Mouse (Mus musculus) E14TG2a.4 (cell line): ENCODE measurements around the gene Crat.

Source experiments
- H3K27me3 ChIP-seq: 2 replicates; pipeline ENCODE4 v1.6.1; 2014; ENCODE audit warnings: low read length, control low read depth; ENCODE audit not compliant: insufficient read depth
- H3K36me3 ChIP-seq: 2 replicates; pipeline ENCODE4 v1.6.1; 2014; ENCODE audit warnings: low read length, control low read depth; ENCODE audit not compliant: insufficient read depth
- H3K4me1 ChIP-seq: replicated peaks from 2 replicates; pipeline ENCODE4 v1.6.1; 2014; ENCODE audit warnings: low read depth, low read length, control low read depth
- H3K4me3 ChIP-seq: replicated peaks from 2 replicates; pipeline ENCODE4 v1.5.1; 2014; ENCODE audit warnings: mild to moderate bottlenecking, low read length
- H3K9me3 ChIP-seq: 2 replicates; pipeline ENCODE4 v1.6.1; 2014; ENCODE audit warnings: low read length, control low read depth
- CTCF ChIP-seq: conservative IDR thresholded peaks from 2 replicates; pipeline ENCODE4 v1.5.1; 2014; ENCODE audit warnings: low read length
- NANOG ChIP-seq: IDR thresholded peaks from 2 replicates; pipeline ENCODE4 v1.6.1; 2014; ENCODE audit warnings: borderline replicate concordance, low read length, mixed read lengths
- POU5F1 ChIP-seq: IDR thresholded peaks from 2 replicates; pipeline ENCODE4 v1.6.1; 2014; ENCODE audit warnings: low read length, borderline replicate concordance

Crat gene

DNA sequence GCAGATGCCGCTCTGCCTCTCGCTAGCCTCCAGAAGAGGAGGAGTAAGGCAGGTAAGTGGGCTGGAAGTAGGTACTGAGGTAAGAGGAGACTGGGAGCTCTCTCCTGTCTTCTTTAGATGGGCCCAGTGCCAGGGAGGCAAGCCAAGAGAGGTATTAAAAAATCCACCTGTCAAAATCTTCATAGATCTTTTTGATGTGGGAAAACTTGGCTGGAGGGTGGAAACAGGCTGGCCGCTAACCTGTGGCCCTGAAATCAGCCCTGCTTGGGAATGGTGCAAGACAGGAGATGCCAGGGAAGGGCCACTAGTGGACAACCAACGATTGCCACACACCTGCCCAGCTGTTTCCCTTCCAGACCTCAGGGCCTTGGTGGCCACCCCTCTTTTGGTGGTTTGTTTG is 1.5 kb downstream of the Crat start:
- Histone ChIP-seq H3K27me3 (peaks cover 21% of the 10 kb centered on the region), H3K36me3 (peaks cover 40% of the 10 kb centered on the region), H3K9me3 (no peaks in the 10 kb centered on the region), H3K4me1 (peaks cover 51% of the 10 kb centered on the region), H3K4me3 (peak overlapping the region; percentile 95)
- TF ChIP-seq NANOG: no peak
- no peak for TF ChIP-seq CTCF
- no peak for TF ChIP-seq POU5F1

DNA sequence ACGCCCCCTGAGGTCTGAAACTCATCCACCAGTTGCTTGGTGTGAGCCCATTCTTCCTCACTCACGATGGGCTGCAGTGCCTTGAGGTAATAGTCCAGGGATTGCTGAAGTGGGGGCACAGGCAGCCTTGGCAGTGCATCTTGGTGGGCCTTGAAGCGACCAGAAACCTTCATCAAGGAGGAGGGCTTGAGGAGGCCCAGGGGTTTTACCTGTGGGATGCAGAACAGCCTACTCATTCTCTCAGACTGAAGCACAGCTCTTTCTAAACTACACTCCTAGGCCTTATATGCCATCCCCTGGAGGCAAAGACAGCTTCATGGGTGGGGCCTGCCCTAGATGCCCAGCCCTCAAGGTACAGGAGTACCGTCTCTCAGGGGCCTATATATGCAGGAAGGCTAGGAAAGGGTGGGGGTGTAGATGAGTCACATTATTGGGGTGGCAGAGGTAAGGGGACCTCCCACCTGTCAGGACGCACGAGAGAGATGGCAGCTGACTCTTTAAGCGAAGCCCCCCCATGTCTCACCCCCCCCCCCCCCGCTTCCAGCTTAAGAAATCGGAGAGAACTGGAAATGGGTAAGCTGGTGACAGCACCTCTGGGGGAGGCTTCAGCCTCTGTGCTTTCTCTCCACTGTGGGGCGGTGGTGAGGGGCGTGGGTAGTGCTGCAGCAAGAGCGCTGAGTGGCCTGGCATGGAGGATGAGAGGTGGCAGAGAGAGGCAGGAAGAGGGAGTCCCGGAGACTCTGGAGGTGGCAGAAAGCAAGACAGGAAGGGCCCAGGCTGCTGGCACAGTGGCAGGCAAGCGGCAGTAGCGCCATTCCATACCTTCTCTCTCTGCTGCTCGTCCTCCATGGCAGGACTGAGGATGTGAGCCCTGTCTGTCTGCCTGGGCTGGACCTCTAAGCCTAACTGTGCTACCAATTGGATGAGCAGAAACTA is 2.3 kb downstream of the Crat start:
- peaks cover 46% of the 10 kb centered on the region for H3K36me3 ChIP-seq
- peaks cover 21% of the 10 kb centered on the region for H3K27me3 ChIP-seq
- H3K4me3 ChIP-seq: no peak overlapping the region
- TF ChIP-seq CTCF: no peak
- TF ChIP-seq POU5F1: no peak
- TF ChIP-seq NANOG: no peak
- peaks cover 43% of the 10 kb centered on the region for H3K4me1 ChIP-seq
- H3K9me3 ChIP-seq: no peaks in the 10 kb centered on the region

DNA sequence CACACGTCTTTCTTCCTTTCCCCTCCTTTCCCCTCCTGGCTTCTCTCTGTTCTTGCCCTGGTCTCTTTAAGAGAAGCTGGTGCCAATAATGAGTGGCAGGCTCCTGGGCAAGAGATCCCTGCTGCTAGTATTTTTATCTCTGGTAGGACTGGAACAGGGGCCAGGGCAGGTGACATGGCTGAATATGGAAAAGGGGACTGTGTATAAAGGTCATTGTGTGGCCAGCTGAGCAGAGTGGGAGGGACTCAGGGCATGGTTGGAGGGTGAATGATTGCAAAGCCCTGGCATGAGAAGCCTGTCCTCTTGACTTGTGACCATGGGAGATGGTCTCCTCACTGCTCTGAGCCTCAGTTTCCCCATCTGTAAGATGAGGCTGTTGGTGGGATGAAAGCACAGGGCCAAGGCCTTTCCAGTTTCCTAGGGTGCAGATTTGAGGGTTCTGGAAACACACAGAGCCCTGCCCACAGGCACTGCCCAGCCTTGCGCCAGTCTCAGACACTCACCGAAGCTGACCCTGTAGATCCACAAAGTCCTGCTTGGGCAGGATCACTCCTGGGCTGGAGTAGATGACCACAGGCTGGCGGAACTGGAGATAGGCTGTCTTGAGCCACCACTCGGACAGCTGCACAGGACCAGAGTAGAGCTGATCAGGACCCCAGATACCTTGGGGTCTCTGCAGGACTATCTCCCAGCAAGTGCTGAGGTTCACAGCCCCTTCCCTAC is 6.0 kb downstream of the Crat start:
- Histone ChIP-seq H3K9me3 (no peaks in the 10 kb centered on the region), H3K4me1 (peaks cover 46% of the 10 kb centered on the region), H3K36me3 (peaks cover 65% of the 10 kb centered on the region), H3K27me3 (peaks cover 18% of the 10 kb centered on the region), H3K4me3 (no peak overlapping the region)
- TF ChIP-seq CTCF: no peak
- TF ChIP-seq POU5F1: no peak
- TF ChIP-seq NANOG: no peak

DNA sequence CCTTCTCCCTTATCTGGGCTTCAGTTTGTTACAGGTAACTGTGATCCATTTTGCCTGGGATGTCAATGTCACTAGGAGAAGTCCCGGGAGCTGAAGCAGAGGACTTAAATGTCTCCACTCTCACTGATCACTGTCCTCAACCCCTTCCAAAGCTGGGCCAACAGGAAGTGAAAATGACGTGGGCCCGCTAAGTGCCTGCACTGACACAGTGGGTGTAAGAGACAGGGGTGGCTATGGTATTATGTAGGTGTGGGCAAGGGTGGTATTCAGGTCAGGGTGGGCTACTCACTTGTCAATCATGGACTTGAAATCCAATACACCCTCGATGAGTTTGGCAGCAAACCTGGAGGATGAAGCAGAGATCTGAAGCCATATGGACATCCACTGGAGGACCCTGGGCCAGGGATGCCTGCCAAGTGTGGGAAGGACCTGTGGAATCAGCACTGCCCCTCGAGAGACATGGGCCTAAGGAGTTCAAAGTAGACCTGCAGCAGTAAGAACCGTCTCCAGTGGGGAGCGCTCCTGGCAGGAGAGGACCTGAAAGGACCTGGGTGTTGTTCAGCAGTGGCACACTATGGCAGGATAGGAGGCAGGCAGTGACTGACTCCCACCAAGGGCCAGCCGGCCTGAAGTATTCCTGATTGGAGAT is 7.0 kb downstream of the Crat start:
- Histone ChIP-seq H3K36me3 (peaks cover 72% of the 10 kb centered on the region), H3K9me3 (no peaks in the 10 kb centered on the region), H3K27me3 (peaks cover 7% of the 10 kb centered on the region), H3K4me3 (no peak overlapping the region), H3K4me1 (peaks cover 40% of the 10 kb centered on the region)
- TF ChIP-seq POU5F1: no peak
- TF ChIP-seq CTCF: no peak
- no peak for TF ChIP-seq NANOG

DNA sequence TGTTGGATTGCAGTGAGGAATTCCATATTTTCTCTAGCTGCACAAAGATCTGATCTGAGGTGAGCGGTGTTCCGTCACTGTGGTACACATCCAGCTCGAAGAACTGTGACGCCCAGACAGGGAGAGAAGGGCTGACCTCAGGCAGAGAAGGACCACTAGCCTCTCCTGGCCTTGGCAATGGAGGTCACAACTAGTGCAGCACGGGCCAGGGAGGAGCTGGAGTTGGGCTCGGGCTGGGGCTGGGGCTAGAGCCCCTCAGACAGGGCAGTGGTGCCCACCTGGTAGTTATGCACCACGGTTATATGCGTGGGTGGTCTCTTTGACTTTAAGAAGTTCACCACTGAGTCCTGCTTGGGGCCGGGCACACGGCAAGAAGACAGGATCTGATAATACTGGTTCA is 7.8 kb downstream of the Crat start:
- TF ChIP-seq NANOG: no peak
- H3K9me3 ChIP-seq: no peaks in the 10 kb centered on the region
- 0 out of 2 replicates have a peak, but pooled peaks cover under 1% of the 10 kb centered on the region for H3K27me3 ChIP-seq
- H3K4me1 ChIP-seq: peaks cover 38% of the 10 kb centered on the region
- peaks cover 75% of the 10 kb centered on the region for H3K36me3 ChIP-seq
- H3K4me3 ChIP-seq: no peak overlapping the region

DNA sequence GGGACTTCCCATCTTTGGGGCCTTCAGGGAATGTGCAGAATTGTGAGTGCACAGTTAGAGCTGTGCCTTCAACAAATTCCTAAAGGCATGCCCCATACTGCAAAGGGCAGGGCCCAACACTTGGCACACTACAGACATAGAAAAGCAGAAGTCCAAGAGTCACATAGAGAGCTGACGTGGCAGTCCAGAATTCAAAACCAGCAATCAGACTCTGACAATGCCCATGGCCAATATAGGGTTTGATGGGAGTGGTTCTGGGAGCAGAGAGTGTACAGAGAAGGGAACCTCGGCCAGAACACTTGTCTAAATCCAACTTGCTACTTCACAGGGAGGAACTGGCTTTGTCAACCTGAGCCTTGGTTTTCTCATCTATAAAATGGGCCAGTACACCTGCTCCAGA is 8.4 kb downstream of the Crat start:
- H3K9me3 ChIP-seq: no peaks in the 10 kb centered on the region
- peaks cover 75% of the 10 kb centered on the region for H3K36me3 ChIP-seq
- H3K27me3 ChIP-seq: no peaks in the 10 kb centered on the region
- H3K4me3 ChIP-seq: no peak overlapping the region
- TF ChIP-seq NANOG (no peak), POU5F1 (no peak), CTCF (no peak)
- H3K4me1 ChIP-seq: peaks cover 40% of the 10 kb centered on the region

DNA sequence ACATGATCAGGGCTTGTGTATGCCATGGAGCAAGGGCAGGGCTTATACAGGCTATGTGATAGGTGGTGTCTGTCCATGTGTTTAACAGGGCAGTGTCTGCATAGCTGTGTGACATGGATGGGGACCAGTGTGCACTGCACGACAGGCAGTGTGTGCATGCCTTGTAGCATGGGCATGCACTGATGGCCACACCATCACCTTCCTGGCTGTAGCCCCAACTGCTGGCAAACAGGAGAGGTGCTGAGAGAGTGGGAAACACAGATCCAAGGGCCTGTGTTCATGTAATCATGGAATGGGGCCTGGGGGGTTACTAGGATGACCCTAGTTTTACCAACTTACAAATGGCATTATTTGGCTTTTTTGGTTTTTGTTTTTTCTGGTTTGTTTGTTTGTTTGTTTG is 11.7 kb downstream of the Crat start:
- Histone ChIP-seq H3K27me3 (no peaks in the 10 kb centered on the region), H3K36me3 (peaks cover 80% of the 10 kb centered on the region), H3K4me3 (no peak overlapping the region), H3K4me1 (peaks cover 65% of the 10 kb centered on the region), H3K9me3 (no peaks in the 10 kb centered on the region)
- TF ChIP-seq POU5F1: no peak
- TF ChIP-seq CTCF: no peak
- TF ChIP-seq NANOG: no peak

DNA sequence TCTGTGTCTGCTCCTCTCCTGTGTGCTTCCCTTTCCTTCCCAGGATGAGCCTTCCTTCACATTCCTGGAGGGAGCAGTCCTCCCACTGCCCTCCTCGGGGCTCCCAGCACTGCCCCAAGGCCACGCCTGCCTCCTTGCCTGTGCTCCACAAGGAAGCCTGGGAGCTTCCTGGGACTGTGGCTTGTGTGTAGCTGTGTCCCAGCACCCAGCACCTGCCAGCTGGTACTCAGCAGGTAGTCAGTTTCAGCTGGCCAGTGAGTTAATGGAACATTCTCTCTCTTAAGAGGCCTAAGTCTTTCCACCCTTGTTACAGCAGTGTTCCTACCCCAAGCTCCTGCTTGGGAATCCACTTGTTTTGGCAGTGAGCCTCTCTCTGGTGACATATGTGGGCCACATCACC is 12.8 kb downstream of the Crat start:
- Histone ChIP-seq H3K36me3 (peaks cover 80% of the 10 kb centered on the region), H3K9me3 (no peaks in the 10 kb centered on the region), H3K4me1 (peaks cover 75% of the 10 kb centered on the region), H3K4me3 (no peak overlapping the region), H3K27me3 (no peaks in the 10 kb centered on the region)
- TF ChIP-seq NANOG: no peak
- no peak for TF ChIP-seq POU5F1
- TF ChIP-seq CTCF: no peak
